Mouse (Mus musculus): Measurements from ENCODE around the gene Rassf6. TPM values are rescaled to one million over a fixed set of nuclear protein-coding genes. Genes with fewer than 3 reads are reported as not detected.

Rassf6 gene
- polyA plus RNA-seq, 1 experiment from 2014 or later, result 0.40 TPM

GRCm38 (mm10) chr5:90588708-90589595 is 51.5 kb downstream of the Rassf6 start:
- H3K9ac ChIP-seq (replicated peaks), result peak overlapping the region; percentile 57
- H3K9me3 ChIP-seq, result no peaks in the 10 kb centered on the region

GRCm38 (mm10) chr5:90588104-90588503 is 52.4 kb downstream of the Rassf6 start:
- Histone ChIP-seq H3K27me3 (peaks cover 5% of the 10 kb centered on the region; the same call in 1 of the 2 replicates), H3K9me3 (no peaks in the 10 kb centered on the region), H3K9ac (replicated peaks) (no peak overlapping the region), H3K36me3 (no peaks in the 10 kb centered on the region), H3K4me1 (replicated peaks) (0 out of 2 replicates have a peak, but pooled peaks cover 2% of the 10 kb centered on the region), H3K4me3 (replicated peaks) (no peak overlapping the region), H3K27ac (no peak overlapping the region), H3K4me2 (replicated peaks) (no peak overlapping the region)
- no peak for ATAC-seq
- 93% methylated on average over 5 of the region's 5 CpGs for WGBS

More at GRCm38 (mm10) chr5:90588708-90589595, 51.5 kb downstream of the Rassf6 start:
- 0 out of 2 replicates have a peak, but pooled peaks cover 2% of the 10 kb centered on the region for H3K4me1 ChIP-seq (replicated peaks)
- 25% methylated on average over 25 of the region's 25 CpGs for WGBS
- peak overlapping the region; percentile 63 for H3K4me2 ChIP-seq (replicated peaks)
- H3K27me3 ChIP-seq, result peaks cover 5% of the 10 kb centered on the region; the same call in 1 of the 2 replicates
- H3K4me3 ChIP-seq (replicated peaks), result peak overlapping the region; percentile 44
- H3K27ac ChIP-seq, result no peak overlapping the region
- peak; percentile 84 for ATAC-seq
- no peaks in the 10 kb centered on the region for H3K36me3 ChIP-seq

- Histone ChIP-seq H3K27ac (no peak overlapping the region), H3K36me3 (no peaks in the 10 kb centered on the region), H3K4me3 (replicated peaks) (no peak overlapping the region), H3K9me3 (no peaks in the 10 kb centered on the region), H3K9ac (replicated peaks) (no peak overlapping the region), H3K4me1 (replicated peaks) (0 out of 2 replicates have a peak, but pooled peaks cover 2% of the 10 kb centered on the region), H3K27me3 (peaks cover 5% of the 10 kb centered on the region; the same call in 1 of the 2 replicates), H3K4me2 (replicated peaks) (no peak overlapping the region)
- no peak for ATAC-seq
- WGBS, result 69% methylated on average over 5 of the region's 5 CpGs
Observed at GRCm38 (mm10) chr5:90586511-90586910, 53.9 kb downstream of the Rassf6 start.

- 0 out of 2 replicates have a peak, but pooled peaks cover 2% of the 10 kb centered on the region for H3K4me1 ChIP-seq (replicated peaks)
- H3K4me2 ChIP-seq (replicated peaks), result no peak overlapping the region
- no peak overlapping the region for H3K9ac ChIP-seq (replicated peaks)
- no peak overlapping the region for H3K27ac ChIP-seq
- no peak overlapping the region for H3K4me3 ChIP-seq (replicated peaks)
- no peak for ATAC-seq
- H3K9me3 ChIP-seq, result no peaks in the 10 kb centered on the region
- H3K27me3 ChIP-seq, result peaks cover 5% of the 10 kb centered on the region; the same call in 1 of the 2 replicates
- no peaks in the 10 kb centered on the region for H3K36me3 ChIP-seq
- WGBS, result 71% methylated on average over 7 of the region's 7 CpGs
Observed at GRCm38 (mm10) chr5:90584799-90585198, 55.7 kb downstream of the Rassf6 start.

- 91% methylated on average over 6 of the region's 6 CpGs for WGBS
- no peaks in the 10 kb centered on the region for H3K4me1 ChIP-seq (replicated peaks)
- no peaks in the 10 kb centered on the region for H3K27me3 ChIP-seq
- no peaks in the 10 kb centered on the region for H3K36me3 ChIP-seq
- H3K27ac ChIP-seq, result no peak overlapping the region
- H3K4me3 ChIP-seq (replicated peaks), result no peak overlapping the region
- H3K9ac ChIP-seq (replicated peaks), result no peak overlapping the region
- no peak for ATAC-seq
- no peak overlapping the region for H3K4me2 ChIP-seq (replicated peaks)
- no peaks in the 10 kb centered on the region for H3K9me3 ChIP-seq
Observed at GRCm38 (mm10) chr5:90582179-90582578, 58.3 kb downstream of the Rassf6 start.

GRCm38 (mm10) chr5:90579556-90579955 is 60.9 kb downstream of the Rassf6 start:
- ATAC-seq, result no peak
- Histone ChIP-seq H3K4me3 (replicated peaks) (no peak overlapping the region), H3K36me3 (no peaks in the 10 kb centered on the region), H3K27ac (no peak overlapping the region), H3K4me1 (replicated peaks) (no peaks in the 10 kb centered on the region), H3K9me3 (no peaks in the 10 kb centered on the region), H3K4me2 (replicated peaks) (no peak overlapping the region), H3K27me3 (no peaks in the 10 kb centered on the region), H3K9ac (replicated peaks) (no peak overlapping the region)
- WGBS, result 91% methylated on average over 9 of the region's 9 CpGs

- H3K4me1 ChIP-seq (replicated peaks), result no peaks in the 10 kb centered on the region
- H3K36me3 ChIP-seq, result no peaks in the 10 kb centered on the region
- no peak for ATAC-seq
- H3K27ac ChIP-seq, result no peak overlapping the region
- H3K9ac ChIP-seq (replicated peaks), result no peak overlapping the region
- H3K9me3 ChIP-seq, result no peaks in the 10 kb centered on the region
- no peak overlapping the region for H3K4me3 ChIP-seq (replicated peaks)
- WGBS, result 91% methylated on average over 9 of the region's 9 CpGs
- no peaks in the 10 kb centered on the region for H3K27me3 ChIP-seq
- H3K4me2 ChIP-seq (replicated peaks), result no peak overlapping the region
Observed at GRCm38 (mm10) chr5:90577751-90578150, 62.7 kb downstream of the Rassf6 start.

GRCm38 (mm10) chr5:90571216-90571615 is 69.2 kb downstream of the Rassf6 start:
- H3K4me1 ChIP-seq (replicated peaks), result no peaks in the 10 kb centered on the region
- H3K4me3 ChIP-seq (replicated peaks), result no peak overlapping the region
- 40% methylated on average over 3 of the region's 3 CpGs for WGBS
- H3K9ac ChIP-seq (replicated peaks), result no peak overlapping the region
- H3K4me2 ChIP-seq (replicated peaks), result no peak overlapping the region
- no peaks in the 10 kb centered on the region for H3K9me3 ChIP-seq
- ATAC-seq, result no peak
- H3K27ac ChIP-seq, result no peak overlapping the region
- H3K36me3 ChIP-seq, result no peaks in the 10 kb centered on the region
- no peaks in the 10 kb centered on the region for H3K27me3 ChIP-seq

GRCm38 (mm10) chr5:90568338-90568737 is 72.1 kb downstream of the Rassf6 start:
- no peak for ATAC-seq
- Histone ChIP-seq H3K4me3 (replicated peaks) (no peak overlapping the region), H3K4me1 (replicated peaks) (no peaks in the 10 kb centered on the region), H3K9me3 (no peaks in the 10 kb centered on the region), H3K27ac (no peak overlapping the region), H3K9ac (replicated peaks) (no peak overlapping the region), H3K4me2 (replicated peaks) (no peak overlapping the region), H3K27me3 (no peaks in the 10 kb centered on the region), H3K36me3 (no peaks in the 10 kb centered on the region)

GRCm38 (mm10) chr5:90567788-90568187 is 72.7 kb downstream of the Rassf6 start:
- Histone ChIP-seq H3K27me3 (no peaks in the 10 kb centered on the region), H3K9me3 (no peaks in the 10 kb centered on the region), H3K4me1 (replicated peaks) (no peaks in the 10 kb centered on the region), H3K27ac (no peak overlapping the region), H3K4me2 (replicated peaks) (no peak overlapping the region), H3K4me3 (replicated peaks) (no peak overlapping the region), H3K9ac (replicated peaks) (no peak overlapping the region), H3K36me3 (no peaks in the 10 kb centered on the region)
- 82% methylated on average over 5 of the region's 5 CpGs for WGBS
- no peak for ATAC-seq

- ATAC-seq, result no peak
- no peaks in the 10 kb centered on the region for H3K9me3 ChIP-seq
- H3K27ac ChIP-seq, result no peak overlapping the region
- H3K9ac ChIP-seq (replicated peaks), result no peak overlapping the region
- H3K4me1 ChIP-seq (replicated peaks), result no peaks in the 10 kb centered on the region
- H3K4me2 ChIP-seq (replicated peaks), result no peak overlapping the region
- no peaks in the 10 kb centered on the region for H3K36me3 ChIP-seq
- no peak overlapping the region for H3K4me3 ChIP-seq (replicated peaks)
- 85% methylated on average over 6 of the region's 6 CpGs for WGBS
- no peaks in the 10 kb centered on the region for H3K27me3 ChIP-seq
Observed at GRCm38 (mm10) chr5:90565205-90565604, 75.3 kb downstream of the Rassf6 start.

GRCm38 (mm10) chr5:90564161-90564560 is 76.3 kb downstream of the Rassf6 start:
- Histone ChIP-seq H3K27me3 (no peaks in the 10 kb centered on the region), H3K9me3 (no peaks in the 10 kb centered on the region), H3K9ac (replicated peaks) (no peak overlapping the region), H3K4me2 (replicated peaks) (no peak overlapping the region), H3K4me1 (replicated peaks) (no peaks in the 10 kb centered on the region), H3K27ac (no peak overlapping the region), H3K4me3 (replicated peaks) (no peak overlapping the region), H3K36me3 (no peaks in the 10 kb centered on the region)
- no peak for ATAC-seq
- 88% methylated on average over 4 of the region's 4 CpGs for WGBS

Measured in midbrain, embryonic 13.5 days (tissue).